Mouse (Mus musculus): ENCODE measurements around the gene Sapcd1. TPM values are rescaled to one million over a fixed set of nuclear protein-coding genes. Genes with fewer than 3 reads are reported as not detected.

The Sapcd1 gene
- total and polyA plus RNA-seq, 3 experiments = 94.1 to 142 (median 105) TPM

GRCm38 (mm10) chr17:34980655-34981054, 47.2 kb downstream of the Sapcd1 start:
- H3K4me2 ChIP-seq (ENCODE audit: insufficient read depth, low read depth, poor library complexity, severe bottlenecking) = peak overlapping the region; percentile 95
- in situ Hi-C loops (cut with MboI; ENCODE audit: low pct_ligation_motif_present, low pct_unique_long_range_greater_than_20kb, low sequenced_read_pairs) (no loop called here), dilution Hi-C loops (cut with MboI; ENCODE audit: extremely low pct_ligation_motif_present, extremely low pct_unique_long_range_greater_than_20kb, low sequenced_read_pairs) (no loop called here)
- TF ChIP-seq TBP (conservative IDR thresholded peaks at IDR 0.05; ENCODE audit: low read depth, low read length) (no peak), MAX (IDR thresholded peaks at IDR 0.05; ENCODE audit: low read length) (no peak), SMC3 (IDR thresholded peaks at IDR 0.05; ENCODE audit: low read depth, low read length) (peak; percentile 62), CHD2 (IDR thresholded peaks at IDR 0.05; ENCODE audit: low read length) (no peak), EP300 (IDR thresholded peaks at IDR 0.05; ENCODE audit: low read length) (no peak), ELF1 (IDR thresholded peaks at IDR 0.05; ENCODE audit: low read depth, low read length) (no peak), TCF12 (IDR thresholded peaks at IDR 0.05; ENCODE audit: low read depth, low read length) (no peak), HCFC1 (IDR thresholded peaks at IDR 0.05; ENCODE audit: low read depth, low read length) (no peak), MEF2A (IDR thresholded peaks at IDR 0.05; ENCODE audit: borderline replicate concordance, low read depth, low read length) (no peak), CTCF (conservative IDR thresholded peaks at IDR 0.05 in 1 of 2, IDR thresholded peaks at IDR 0.05 in 1 of 2; ENCODE audit: low read depth in 2 of 2, low read length in 2 of 2) (peak in 1 of 2 experiments; percentile 74; a peak in 2 of 4 replicates), RAD21 (IDR thresholded peaks at IDR 0.05; ENCODE audit: low read depth, low read length) (peak; percentile 61)
- peaks cover 2 to 24% of the 10 kb centered on the region in 2 experiments; a peak in 3 of 4 replicates for H3K4me1 ChIP-seq (ENCODE audit: control insufficient read depth in 1 of 2, insufficient read depth in 2 of 2)
- peaks cover 24% of the 10 kb centered on the region for H3K79me2 ChIP-seq (replicated peaks; ENCODE audit: control insufficient read depth, extremely low read depth, insufficient read depth, poor library complexity, severe bottlenecking)
- no peak overlapping the region for H3K27ac ChIP-seq (ENCODE audit: insufficient read depth, low read depth)
- H3K4me3 ChIP-seq (replicated peaks in 1 of 3; ENCODE audit: low read depth in 2 of 3, low read length in 2 of 3, poor library complexity in 1 of 3) = peak overlapping the region; percentile 50 to 95 (median 87)
- peaks cover 14 to 37% of the 10 kb centered on the region in 2 experiments for H3K36me3 ChIP-seq (replicated peaks in 1 of 2; ENCODE audit: control insufficient read depth in 1 of 2, insufficient read depth in 1 of 2, low read length in 1 of 2)
- H3K27me3 ChIP-seq (replicated peaks) = no peaks in the 10 kb centered on the region
- H3K9ac ChIP-seq (ENCODE audit: insufficient read depth, low read depth) = peak overlapping the region; percentile 90
- no peak for DNase-seq (ENCODE audit: extremely low read depth)
- peaks cover 2% of the 10 kb centered on the region for H3K9me3 ChIP-seq (replicated peaks; ENCODE audit: low read length)

GRCm38 (mm10) chr17:34979631-34980030, 48.2 kb downstream of the Sapcd1 start:
- H3K4me1 ChIP-seq (ENCODE audit: control insufficient read depth in 1 of 2, insufficient read depth in 2 of 2) = peaks cover 2 to 16% of the 10 kb centered on the region in 2 experiments; a peak in 3 of 4 replicates
- TF ChIP-seq KAT2A (IDR thresholded peaks at IDR 0.05; ENCODE audit: insufficient replicate concordance, low read length) = no peak
- no peak for TF ChIP-seq HCFC1 (IDR thresholded peaks at IDR 0.05; ENCODE audit: low read depth, low read length)
- TF ChIP-seq RCOR1 (conservative IDR thresholded peaks at IDR 0.05; ENCODE audit: low read depth, low read length) = no peak
- no peak for TF ChIP-seq SMC3 (IDR thresholded peaks at IDR 0.05; ENCODE audit: low read depth, low read length)
- TF ChIP-seq MAFK (IDR thresholded peaks at IDR 0.05; ENCODE audit: insufficient replicate concordance, low read length) = no peak
- no peak for TF ChIP-seq RAD21 (IDR thresholded peaks at IDR 0.05; ENCODE audit: low read depth, low read length)
- TF ChIP-seq USF2 (conservative IDR thresholded peaks at IDR 0.05; ENCODE audit: low read depth, low read length) = no peak
- TF ChIP-seq POLR2AphosphoS2 (IDR thresholded peaks at IDR 0.05; ENCODE audit: low read depth, low read length) = no peak
- no peak for TF ChIP-seq MXI1 (IDR thresholded peaks at IDR 0.05; ENCODE audit: low read depth, low read length)
- no peak for TF ChIP-seq CTCF (conservative IDR thresholded peaks at IDR 0.05 in 1 of 2, IDR thresholded peaks at IDR 0.05 in 1 of 2; ENCODE audit: low read depth in 2 of 2, low read length in 2 of 2)
- TF ChIP-seq ZC3H11A (IDR thresholded peaks at IDR 0.05; ENCODE audit: low read depth, low read length) = no peak
- no peak for TF ChIP-seq ETS1 (conservative IDR thresholded peaks at IDR 0.05; ENCODE audit: low read depth, low read length)
- TF ChIP-seq MYC (IDR thresholded peaks at IDR 0.05; ENCODE audit: low read depth, low read length) = no peak
- TF ChIP-seq ZNF384 (IDR thresholded peaks at IDR 0.05; ENCODE audit: low read depth, low read length) = no peak
- no peak for TF ChIP-seq PAX5 (IDR thresholded peaks at IDR 0.05; ENCODE audit: low read length)
- no peak for TF ChIP-seq TCF12 (IDR thresholded peaks at IDR 0.05; ENCODE audit: low read depth, low read length)
- in situ Hi-C loops (cut with MboI; ENCODE audit: low pct_ligation_motif_present, low pct_unique_long_range_greater_than_20kb, low sequenced_read_pairs) = no loop called here
- DNase-seq (ENCODE audit: extremely low read depth) = no peak
- H3K4me2 ChIP-seq (ENCODE audit: insufficient read depth, low read depth, poor library complexity, severe bottlenecking) = no peak overlapping the region
- dilution Hi-C loops (cut with MboI; ENCODE audit: extremely low pct_ligation_motif_present, extremely low pct_unique_long_range_greater_than_20kb, low sequenced_read_pairs) = no loop called here
- H3K9me3 ChIP-seq (replicated peaks; ENCODE audit: low read length) = peaks cover 2% of the 10 kb centered on the region
- peaks cover 24% of the 10 kb centered on the region for H3K79me2 ChIP-seq (replicated peaks; ENCODE audit: control insufficient read depth, extremely low read depth, insufficient read depth, poor library complexity, severe bottlenecking)
- no peaks in the 10 kb centered on the region for H3K27me3 ChIP-seq (replicated peaks)
- no peak overlapping the region for H3K9ac ChIP-seq (ENCODE audit: insufficient read depth, low read depth)
- H3K27ac ChIP-seq (ENCODE audit: insufficient read depth, low read depth) = no peak overlapping the region
- peaks cover 3 to 27% of the 10 kb centered on the region in 2 experiments for H3K36me3 ChIP-seq (replicated peaks in 1 of 2; ENCODE audit: control insufficient read depth in 1 of 2, insufficient read depth in 1 of 2, low read length in 1 of 2)
- no peak overlapping the region for H3K4me3 ChIP-seq (replicated peaks in 1 of 3; ENCODE audit: low read depth in 2 of 3, low read length in 2 of 3, poor library complexity in 1 of 3)
